Mouse (Mus musculus) midbrain, embryonic 11.5 days (tissue): Measurements from ENCODE around the gene Fbxo44. TPM values are rescaled to one million over a fixed set of nuclear protein-coding genes. Genes with fewer than 3 reads are reported as not detected.
A peak's percentile ranks its signal among the peaks of the same experiment; 100 is the strongest.
"Not testable (repeated sequence)": the region's sequence is repeated elsewhere in the genome, so short reads cannot be mapped to it uniquely, and the experiment has no call there.

ENCODE experiments used
- ATAC-seq: fragments of 200-750 bp; cut with Nextera tagmentation; 2 replicates; pipeline ENCODE4 v1.8.0; 2017; ENCODE audit warnings: moderate TSS enrichment, moderate library complexity; ENCODE audit not compliant: low FRiP score
- DNase-seq: peaks from one replicate; pipeline ENCODE4 v3.0.0; 2015; ENCODE audit warnings: low spot score; ENCODE audit errors: missing footprints
- H3K27ac ChIP-seq: fragments of 300-500 bp; sonication (generic); 2 replicates; pipeline ENCODE4 v1.5.1; 2014; ENCODE audit warnings: low read depth, low read length
- H3K27me3 ChIP-seq: fragments of 300-500 bp; sonication (generic); 2 replicates; pipeline ENCODE4 v1.6.1; 2014; ENCODE audit warnings: mild to moderate bottlenecking, low read length, moderate library complexity, mixed read lengths; ENCODE audit not compliant: control insufficient read depth, insufficient read depth
- H3K36me3 ChIP-seq: fragments of 300-500 bp; sonication (generic); 2 replicates; pipeline ENCODE4 v1.6.1; 2014; ENCODE audit warnings: mild to moderate bottlenecking, low read length, moderate library complexity, mixed read lengths; ENCODE audit not compliant: control insufficient read depth, insufficient read depth
- H3K4me1 ChIP-seq: fragments of 300-500 bp; sonication (generic); 2 replicates; pipeline ENCODE4 v1.6.1; 2014; ENCODE audit warnings: low read length; ENCODE audit not compliant: control insufficient read depth, insufficient read depth
- H3K4me2 ChIP-seq: fragments of 300-500 bp; sonication (generic); 2 replicates; pipeline ENCODE4 v1.6.1; 2014; ENCODE audit warnings: mild to moderate bottlenecking, moderate library complexity
- H3K4me3 ChIP-seq: fragments of 300-500 bp; sonication (generic); 2 replicates; pipeline ENCODE4 v1.5.1; 2014; ENCODE audit warnings: low read depth, low read length
- H3K9ac ChIP-seq: fragments of 300-500 bp; sonication (generic); 2 replicates; pipeline ENCODE4 v1.6.1; 2014; ENCODE audit warnings: low read length
- H3K9me3 ChIP-seq: fragments of 300-500 bp; sonication (generic); 2 replicates; pipeline ENCODE4 v1.6.1; 2016; ENCODE audit warnings: low read length; ENCODE audit not compliant: control insufficient read depth
- WGBS: fragments of 180-500 bp; shearing (Covaris S2); extraction: QIAGEN DNeasy Blood & Tissue Kit; methylation state at CpG from one replicate; pipeline ENCODE4 v1.1.7; 2014; 5-methylcytosine and 5-hydroxymethylcytosine counted together
- polyA plus RNA-seq: library from polyadenylated mRNA; unstranded; fragments of >200 nt; fragmentation: Nextera tagmentation; extraction: Ambion mirVana; gene quantifications from 2 replicates; pipeline ENCODE4 v1.2.1, GENCODE M21; 2014

The Fbxo44 gene
- polyA plus RNA-seq, 1 experiment from 2014 or later: 65.3 TPM

GRCm38 (mm10) chr4:148130133-148130532 is 30.1 kb downstream of the Fbxo44 start, which contains the start of gene Mad2l2:
Gene Mad2l2 (plus strand): TSS chr4:148130384.
- peaks cover 24% of the 10 kb centered on the region for H3K4me1 ChIP-seq
- ATAC-seq (no peak), DNase-seq (peak; percentile 95)
- peaks cover 10% of the 10 kb centered on the region; the same call in 1 of the 2 replicates for H3K27me3 ChIP-seq
- H3K9ac ChIP-seq: peak within 1 kb of the TSS; percentile 97
- no peaks in the 10 kb centered on the region for H3K36me3 ChIP-seq
- peak within 1 kb of the TSS; percentile 79 for H3K4me2 ChIP-seq
- H3K27ac ChIP-seq: peak within 1 kb of the TSS; percentile 99
- WGBS: 2% methylated on average over 18 of the region's 18 CpGs
- H3K9me3 ChIP-seq: no peaks in the 10 kb centered on the region
- H3K4me3 ChIP-seq: peak within 1 kb of the TSS; percentile 67

DNA sequence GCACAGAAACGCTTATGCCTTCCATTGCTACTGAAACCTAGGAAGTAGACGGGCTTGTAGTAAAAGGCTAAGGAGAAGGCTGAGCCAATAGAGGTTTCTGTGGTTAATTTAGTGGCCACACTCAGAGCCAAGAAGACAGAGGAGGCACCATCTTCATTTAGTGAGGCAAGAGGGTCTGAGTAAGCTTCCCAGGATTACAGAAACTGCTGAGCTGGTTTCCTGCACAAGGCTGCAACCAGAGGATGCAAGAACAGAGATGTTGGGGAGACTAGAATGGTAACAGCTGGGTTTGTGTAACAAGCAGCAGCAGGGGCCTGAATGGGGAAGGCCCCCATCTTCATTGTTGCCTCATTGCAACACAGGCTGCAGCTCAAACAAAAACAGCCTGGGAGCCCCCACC is 31.6 kb downstream of the Fbxo44 start:
- H3K4me2 ChIP-seq: peak overlapping the region; percentile 79
- H3K4me3 ChIP-seq: peak overlapping the region; percentile 67
- ATAC-seq: no peak
- no peaks in the 10 kb centered on the region for H3K9me3 ChIP-seq
- H3K27ac ChIP-seq: no peak overlapping the region
- peaks cover 24% of the 10 kb centered on the region for H3K4me1 ChIP-seq
- no peaks in the 10 kb centered on the region for H3K36me3 ChIP-seq
- H3K9ac ChIP-seq: peak overlapping the region; percentile 54
- WGBS: 82% methylated on average over 2 of the region's 2 CpGs
- no peak for DNase-seq
- H3K27me3 ChIP-seq: peaks cover 10% of the 10 kb centered on the region; the same call in 1 of the 2 replicates

- DNase-seq (no peak), ATAC-seq (no peak)
- Histone ChIP-seq H3K4me3 (no peak overlapping the region; the same call in 1 of the 2 replicates), H3K4me2 (peak overlapping the region; percentile 79), H3K27ac (no peak overlapping the region), H3K27me3 (peaks cover 10% of the 10 kb centered on the region; the same call in 1 of the 2 replicates), H3K36me3 (no peaks in the 10 kb centered on the region), H3K4me1 (peaks cover 24% of the 10 kb centered on the region), H3K9ac (peak overlapping the region; percentile 54; the same call in 1 of the 2 replicates), H3K9me3 (no peaks in the 10 kb centered on the region)
- 68% methylated on average over 1 of the region's 1 CpGs for WGBS
Measured at GRCm38 (mm10) chr4:148128241-148128640, 32.0 kb downstream of the Fbxo44 start.

DNA sequence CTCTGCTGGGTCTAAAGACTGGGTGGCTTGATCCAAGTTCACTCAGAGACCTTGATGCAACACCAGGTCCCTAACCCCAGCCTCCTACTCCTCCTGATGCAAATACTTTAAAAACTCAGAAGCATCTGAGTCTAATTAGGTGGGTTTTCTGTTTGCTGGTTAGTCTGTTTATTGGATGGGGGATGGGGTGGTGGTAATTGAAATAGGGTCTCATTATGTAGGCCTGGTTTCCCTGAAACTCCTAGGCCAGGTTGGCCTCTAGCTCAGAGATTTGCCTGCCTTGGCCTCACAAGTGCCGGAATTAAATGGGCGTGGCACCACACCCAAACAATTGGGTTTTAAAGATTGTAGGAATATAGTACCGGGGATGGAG is 37.6 kb downstream of the Fbxo44 start:
- no peaks in the 10 kb centered on the region for H3K27me3 ChIP-seq
- H3K9ac ChIP-seq: no peak overlapping the region
- no peak overlapping the region for H3K27ac ChIP-seq
- WGBS: 69% methylated on average over 3 of the region's 3 CpGs
- H3K9me3 ChIP-seq: no peaks in the 10 kb centered on the region
- ATAC-seq: no peak
- no peak for DNase-seq
- H3K4me1 ChIP-seq: peaks cover 11% of the 10 kb centered on the region
- H3K4me2 ChIP-seq: no peak overlapping the region
- no peak overlapping the region for H3K4me3 ChIP-seq
- no peaks in the 10 kb centered on the region for H3K36me3 ChIP-seq

GRCm38 (mm10) chr4:148121982-148122693 is 38.1 kb downstream of the Fbxo44 start:
- Histone ChIP-seq H3K4me3 (no peak overlapping the region), H3K4me2 (no peak overlapping the region), H3K36me3 (no peaks in the 10 kb centered on the region), H3K4me1 (peaks cover 11% of the 10 kb centered on the region), H3K9ac (peak overlapping the region; percentile 35; the same call in 1 of the 2 replicates), H3K27ac (no peak overlapping the region), H3K9me3 (no peaks in the 10 kb centered on the region), H3K27me3 (no peaks in the 10 kb centered on the region)
- ATAC-seq (peak; percentile 77), DNase-seq (no peak)
- WGBS: 8% methylated on average over 6 of the region's 6 CpGs

DNA sequence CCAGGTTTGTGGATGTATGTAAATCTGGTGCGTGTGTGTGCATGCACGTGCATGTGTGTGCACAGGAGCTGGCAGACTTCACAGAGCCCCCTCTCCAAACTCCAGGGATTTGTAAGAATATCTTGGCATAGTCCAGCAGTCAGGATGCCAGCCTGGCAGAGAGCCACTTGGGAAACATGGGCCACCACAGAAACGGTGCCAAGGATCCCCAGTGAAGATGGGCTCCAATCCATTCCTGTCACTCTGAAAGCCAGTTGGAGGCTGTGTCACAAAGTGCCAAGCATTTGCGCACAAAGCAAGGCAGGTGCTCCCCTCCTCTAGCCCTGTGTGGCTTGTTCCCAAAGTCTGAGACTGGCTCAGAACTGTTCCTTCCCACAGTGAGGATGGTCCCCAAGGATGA is 38.9 kb downstream of the Fbxo44 start:
- Histone ChIP-seq H3K27ac (no peak overlapping the region), H3K4me1 (peaks cover 11% of the 10 kb centered on the region), H3K9me3 (no peaks in the 10 kb centered on the region; the same call in 1 of the 2 replicates), H3K9ac (no peak overlapping the region), H3K4me3 (no peak overlapping the region), H3K27me3 (no peaks in the 10 kb centered on the region), H3K4me2 (no peak overlapping the region), H3K36me3 (no peaks in the 10 kb centered on the region)
- DNase-seq (no peak), ATAC-seq (no peak)
- 86% methylated on average over 4 of the region's 4 CpGs for WGBS

DNA sequence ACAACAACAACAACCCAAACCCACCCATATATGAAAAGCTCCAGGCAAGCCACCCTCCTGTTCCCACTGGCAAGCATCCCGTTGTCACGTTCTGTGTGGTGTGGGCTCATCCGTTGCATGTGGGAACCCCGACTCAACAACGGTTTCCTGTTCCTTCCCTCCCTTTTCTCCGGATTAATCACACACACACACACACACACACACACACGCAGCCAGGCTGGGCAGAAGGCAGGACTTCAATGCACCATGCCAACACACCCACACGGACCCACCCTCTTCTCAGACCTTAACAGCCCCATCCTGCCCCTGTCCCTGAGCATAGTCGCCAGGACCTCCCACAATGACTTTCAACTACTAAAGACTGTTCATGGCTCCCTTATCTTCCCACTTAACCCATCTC is 39.7 kb downstream of the Fbxo44 start:
- H3K27ac ChIP-seq: no peak overlapping the region
- peaks cover 13% of the 10 kb centered on the region for H3K4me1 ChIP-seq
- DNase-seq: no peak
- H3K27me3 ChIP-seq: no peaks in the 10 kb centered on the region
- 85% methylated on average over 9 of the region's 9 CpGs for WGBS
- H3K4me2 ChIP-seq: no peak overlapping the region
- no peaks in the 10 kb centered on the region for H3K36me3 ChIP-seq
- no peak overlapping the region for H3K4me3 ChIP-seq
- H3K9ac ChIP-seq: no peak overlapping the region
- ATAC-seq: no peak
- no peaks in the 10 kb centered on the region; the same call in 1 of the 2 replicates for H3K9me3 ChIP-seq

- not testable (repeated sequence) for DNase-seq, ATAC-seq, H3K4me2 ChIP-seq, H3K9me3 ChIP-seq, H3K27me3 ChIP-seq, H3K4me3 ChIP-seq, H3K9ac ChIP-seq, H3K27ac ChIP-seq, H3K36me3 ChIP-seq
- H3K4me1 ChIP-seq: peaks cover 20% of the 10 kb centered on the region
- 89% methylated on average over 9 of the region's 9 CpGs for WGBS
Measured at GRCm38 (mm10) chr4:148119578-148119977, 40.7 kb downstream of the Fbxo44 start.

- Histone ChIP-seq H3K4me3 (no peak overlapping the region), H3K27me3 (no peaks in the 10 kb centered on the region), H3K4me1 (peaks cover 16% of the 10 kb centered on the region), H3K36me3 (no peaks in the 10 kb centered on the region), H3K27ac (no peak overlapping the region), H3K9ac (no peak overlapping the region), H3K4me2 (no peak overlapping the region), H3K9me3 (no peaks in the 10 kb centered on the region; the same call in 1 of the 2 replicates)
- no peak for ATAC-seq
- DNase-seq: no peak
- WGBS: 76% methylated on average over 4 of the region's 4 CpGs
Measured at GRCm38 (mm10) chr4:148117392-148117791, 42.9 kb downstream of the Fbxo44 start.
